Mouse (Mus musculus) midbrain, embryonic 13.5 days (tissue): ENCODE data around the gene Arid5b. TPM values are rescaled to one million over a fixed set of nuclear protein-coding genes. Genes with fewer than 3 reads are reported as not detected.
A peak's percentile ranks its signal among the peaks of the same experiment; 100 is the strongest.

Experiments
- ATAC-seq: fragments of 200-750 bp; cut with Nextera tagmentation; 2 replicates; pipeline ENCODE4 v1.8.0; 2017; ENCODE audit warnings: mild to moderate bottlenecking, moderate TSS enrichment, moderate library complexity
- H3K27ac ChIP-seq: fragments of 300-500 bp; sonication (generic); 2 replicates; pipeline ENCODE4 v1.5.1; 2015; ENCODE audit warnings: inconsistent platforms, mild to moderate bottlenecking, moderate library complexity
- H3K27me3 ChIP-seq: fragments of 300-500 bp; sonication (generic); 2 replicates; pipeline ENCODE4 v1.6.1; 2015; ENCODE audit warnings: mild to moderate bottlenecking, inconsistent platforms
- H3K36me3 ChIP-seq: fragments of 300-500 bp; sonication (generic); 2 replicates; pipeline ENCODE4 v1.6.1; 2015; ENCODE audit warnings: mild to moderate bottlenecking, inconsistent platforms
- H3K4me1 ChIP-seq: fragments of 300-500 bp; sonication (generic); replicated peaks from 2 replicates; pipeline ENCODE4 v1.6.1; 2015; ENCODE audit warnings: inconsistent platforms
- H3K4me2 ChIP-seq: fragments of 300-500 bp; sonication (generic); replicated peaks from 2 replicates; pipeline ENCODE4 v1.6.1; 2015; ENCODE audit warnings: moderate library complexity, mild to moderate bottlenecking, inconsistent platforms
- H3K4me3 ChIP-seq: fragments of 300-500 bp; sonication (generic); replicated peaks from 2 replicates; pipeline ENCODE4 v1.5.1; 2015; ENCODE audit warnings: mild to moderate bottlenecking, inconsistent platforms
- H3K9ac ChIP-seq: fragments of 300-500 bp; sonication (generic); replicated peaks from 2 replicates; pipeline ENCODE4 v1.6.1; 2015; ENCODE audit warnings: mild to moderate bottlenecking, inconsistent platforms
- H3K9me3 ChIP-seq: fragments of 300-500 bp; sonication (generic); 2 replicates; pipeline ENCODE4 v1.6.1; 2016; ENCODE audit warnings: mild to moderate bottlenecking, inconsistent platforms
- WGBS: fragments of 180-500 bp; shearing (Covaris S2); methylation state at CpG from one replicate; pipeline ENCODE4 v1.1.7; 2015; 5-methylcytosine and 5-hydroxymethylcytosine counted together
- polyA plus RNA-seq: library from polyadenylated mRNA; unstranded; fragments of >200 nt; fragmentation: Nextera tagmentation; extraction: Ambion mirVana; gene quantifications from 2 replicates; pipeline ENCODE4 v1.2.1, GENCODE M21; 2015

The Arid5b gene
- polyA plus RNA-seq, 1 experiment from 2014 or later, result 20.5 TPM

GRCm38 (mm10) chr10:68153344-68154045 lies 125.0 kb downstream of the Arid5b start:
- H3K9ac ChIP-seq, result 0 out of 2 replicates have a peak overlapping the region, but pooled peaks have one; percentile 19
- peak overlapping the region; percentile 22; the same call in 1 of the 2 replicates for H3K4me2 ChIP-seq
- H3K9me3 ChIP-seq, result no peaks in the 10 kb centered on the region
- H3K4me3 ChIP-seq, result no peak overlapping the region
- peak; percentile 58 for ATAC-seq
- H3K27ac ChIP-seq, result no peak overlapping the region
- H3K36me3 ChIP-seq, result no peaks in the 10 kb centered on the region
- 19% methylated on average over 11 of the region's 11 CpGs for WGBS
- peaks cover 23% of the 10 kb centered on the region for H3K4me1 ChIP-seq
- no peaks in the 10 kb centered on the region for H3K27me3 ChIP-seq

GRCm38 (mm10) chr10:68148495-68148894 lies 130.0 kb downstream of the Arid5b start:
- peaks cover 17% of the 10 kb centered on the region for H3K4me1 ChIP-seq
- no peak overlapping the region for H3K4me2 ChIP-seq
- H3K4me3 ChIP-seq, result no peak overlapping the region
- no peaks in the 10 kb centered on the region for H3K27me3 ChIP-seq
- no peak for ATAC-seq
- no peak overlapping the region for H3K9ac ChIP-seq
- no peak overlapping the region for H3K27ac ChIP-seq
- H3K9me3 ChIP-seq, result no peaks in the 10 kb centered on the region
- no peaks in the 10 kb centered on the region for H3K36me3 ChIP-seq
- WGBS, result 85% methylated on average over 6 of the region's 6 CpGs

GRCm38 (mm10) chr10:68147730-68148129 lies 130.8 kb downstream of the Arid5b start:
- ATAC-seq, result no peak
- Histone ChIP-seq H3K4me2 (no peak overlapping the region), H3K27ac (no peak overlapping the region), H3K4me3 (no peak overlapping the region), H3K9ac (no peak overlapping the region), H3K9me3 (no peaks in the 10 kb centered on the region), H3K27me3 (no peaks in the 10 kb centered on the region), H3K4me1 (peaks cover 14% of the 10 kb centered on the region), H3K36me3 (no peaks in the 10 kb centered on the region)
- WGBS, result 30% methylated on average over 6 of the region's 6 CpGs

- H3K36me3 ChIP-seq, result no peaks in the 10 kb centered on the region
- ATAC-seq, result no peak
- H3K4me3 ChIP-seq, result no peak overlapping the region
- peaks cover 21% of the 10 kb centered on the region for H3K4me1 ChIP-seq
- H3K9ac ChIP-seq, result no peak overlapping the region
- no peaks in the 10 kb centered on the region for H3K27me3 ChIP-seq
- no peak overlapping the region for H3K27ac ChIP-seq
- no peaks in the 10 kb centered on the region for H3K9me3 ChIP-seq
- WGBS, result 15% methylated on average over 5 of the region's 5 CpGs
- no peak overlapping the region for H3K4me2 ChIP-seq
Observed at GRCm38 (mm10) chr10:68146842-68147241, 131.7 kb downstream of the Arid5b start.

- Histone ChIP-seq H3K27ac (no peak overlapping the region), H3K9me3 (no peaks in the 10 kb centered on the region), H3K4me1 (peaks cover 21% of the 10 kb centered on the region), H3K4me2 (no peak overlapping the region), H3K36me3 (no peaks in the 10 kb centered on the region), H3K4me3 (no peak overlapping the region), H3K27me3 (no peaks in the 10 kb centered on the region), H3K9ac (no peak overlapping the region)
- WGBS, result 90% methylated on average over 18 of the region's 18 CpGs
- no peak for ATAC-seq
Observed at GRCm38 (mm10) chr10:68145286-68145950, 133.1 kb downstream of the Arid5b start.

- Histone ChIP-seq H3K9me3 (0 out of 2 replicates have a peak, but pooled peaks cover 5% of the 10 kb centered on the region), H3K4me2 (no peak overlapping the region), H3K36me3 (0 out of 2 replicates have a peak, but pooled peaks cover 5% of the 10 kb centered on the region), H3K9ac (no peak overlapping the region), H3K4me3 (no peak overlapping the region), H3K27me3 (no peaks in the 10 kb centered on the region), H3K4me1 (peaks cover 19% of the 10 kb centered on the region), H3K27ac (peak overlapping the region; percentile 75)
- peak; percentile 32; the same call in 1 of the 2 replicates for ATAC-seq
- 43% methylated on average over 4 of the region's 4 CpGs for WGBS
Observed at GRCm38 (mm10) chr10:68142501-68142900, 136.0 kb downstream of the Arid5b start.

- Histone ChIP-seq H3K36me3 (0 out of 2 replicates have a peak, but pooled peaks cover 5% of the 10 kb centered on the region), H3K9me3 (0 out of 2 replicates have a peak, but pooled peaks cover 5% of the 10 kb centered on the region), H3K4me1 (peaks cover 27% of the 10 kb centered on the region), H3K27ac (no peak overlapping the region), H3K4me2 (no peak overlapping the region), H3K9ac (no peak overlapping the region), H3K27me3 (no peaks in the 10 kb centered on the region), H3K4me3 (no peak overlapping the region)
- WGBS, result 94% methylated on average over 7 of the region's 7 CpGs
- no peak for ATAC-seq
Observed at GRCm38 (mm10) chr10:68141567-68141966, 137.0 kb downstream of the Arid5b start.

GRCm38 (mm10) chr10:68140871-68141270 lies 137.7 kb downstream of the Arid5b start:
- Histone ChIP-seq H3K4me3 (no peak overlapping the region), H3K9me3 (0 out of 2 replicates have a peak, but pooled peaks cover 5% of the 10 kb centered on the region), H3K4me2 (no peak overlapping the region), H3K4me1 (peaks cover 31% of the 10 kb centered on the region), H3K9ac (no peak overlapping the region), H3K27me3 (no peaks in the 10 kb centered on the region), H3K27ac (no peak overlapping the region), H3K36me3 (0 out of 2 replicates have a peak, but pooled peaks cover 5% of the 10 kb centered on the region)
- no peak for ATAC-seq
- 82% methylated on average over 2 of the region's 2 CpGs for WGBS

GRCm38 (mm10) chr10:68140306-68140705 lies 138.2 kb downstream of the Arid5b start:
- H3K9ac ChIP-seq, result no peak overlapping the region
- 0 out of 2 replicates have a peak, but pooled peaks cover 5% of the 10 kb centered on the region for H3K36me3 ChIP-seq
- H3K27me3 ChIP-seq, result no peaks in the 10 kb centered on the region
- ATAC-seq, result no peak
- peaks cover 36% of the 10 kb centered on the region for H3K4me1 ChIP-seq
- no peak overlapping the region for H3K27ac ChIP-seq
- 57% methylated on average over 6 of the region's 6 CpGs for WGBS
- H3K4me3 ChIP-seq, result no peak overlapping the region
- H3K9me3 ChIP-seq, result 0 out of 2 replicates have a peak, but pooled peaks cover 5% of the 10 kb centered on the region
- H3K4me2 ChIP-seq, result no peak overlapping the region

- Histone ChIP-seq H3K4me1 (peaks cover 45% of the 10 kb centered on the region), H3K36me3 (0 out of 2 replicates have a peak, but pooled peaks cover 6% of the 10 kb centered on the region), H3K4me3 (no peak overlapping the region), H3K4me2 (no peak overlapping the region), H3K27me3 (no peaks in the 10 kb centered on the region), H3K27ac (no peak overlapping the region), H3K9ac (no peak overlapping the region), H3K9me3 (0 out of 2 replicates have a peak, but pooled peaks cover 5% of the 10 kb centered on the region)
- no peak for ATAC-seq
- 91% methylated on average over 5 of the region's 5 CpGs for WGBS
Observed at GRCm38 (mm10) chr10:68138123-68138522, 140.4 kb downstream of the Arid5b start.

GRCm38 (mm10) chr10:68137151-68137833 lies 141.2 kb downstream of the Arid5b start:
- 25% methylated on average over 11 of the region's 11 CpGs for WGBS
- Histone ChIP-seq H3K9ac (no peak overlapping the region), H3K9me3 (0 out of 2 replicates have a peak, but pooled peaks cover 5% of the 10 kb centered on the region), H3K4me3 (no peak overlapping the region), H3K27me3 (no peaks in the 10 kb centered on the region), H3K36me3 (peaks cover 15% of the 10 kb centered on the region; the same call in 1 of the 2 replicates), H3K4me1 (peaks cover 37% of the 10 kb centered on the region), H3K27ac (peak overlapping the region; percentile 76), H3K4me2 (peak overlapping the region; percentile 61)
- peak; percentile 50; the same call in 1 of the 2 replicates for ATAC-seq
